Mouse (Mus musculus) neutrophil, adult 83 days (primary cell): ENCODE results near the gene Nudt3. TPM values are rescaled to one million over a fixed set of nuclear protein-coding genes. Genes with fewer than 3 reads are reported as not detected.

Experiments
- total RNA-seq, 2 experiments: library from RNA; stranded (reverse); gene quantifications; one replicate each; pipeline ENCODE4 v1.2.4; 2023

Nudt3 gene
- 10 to 100 TPM; 61.3 to 66.1 TPM for total RNA-seq

DNA sequence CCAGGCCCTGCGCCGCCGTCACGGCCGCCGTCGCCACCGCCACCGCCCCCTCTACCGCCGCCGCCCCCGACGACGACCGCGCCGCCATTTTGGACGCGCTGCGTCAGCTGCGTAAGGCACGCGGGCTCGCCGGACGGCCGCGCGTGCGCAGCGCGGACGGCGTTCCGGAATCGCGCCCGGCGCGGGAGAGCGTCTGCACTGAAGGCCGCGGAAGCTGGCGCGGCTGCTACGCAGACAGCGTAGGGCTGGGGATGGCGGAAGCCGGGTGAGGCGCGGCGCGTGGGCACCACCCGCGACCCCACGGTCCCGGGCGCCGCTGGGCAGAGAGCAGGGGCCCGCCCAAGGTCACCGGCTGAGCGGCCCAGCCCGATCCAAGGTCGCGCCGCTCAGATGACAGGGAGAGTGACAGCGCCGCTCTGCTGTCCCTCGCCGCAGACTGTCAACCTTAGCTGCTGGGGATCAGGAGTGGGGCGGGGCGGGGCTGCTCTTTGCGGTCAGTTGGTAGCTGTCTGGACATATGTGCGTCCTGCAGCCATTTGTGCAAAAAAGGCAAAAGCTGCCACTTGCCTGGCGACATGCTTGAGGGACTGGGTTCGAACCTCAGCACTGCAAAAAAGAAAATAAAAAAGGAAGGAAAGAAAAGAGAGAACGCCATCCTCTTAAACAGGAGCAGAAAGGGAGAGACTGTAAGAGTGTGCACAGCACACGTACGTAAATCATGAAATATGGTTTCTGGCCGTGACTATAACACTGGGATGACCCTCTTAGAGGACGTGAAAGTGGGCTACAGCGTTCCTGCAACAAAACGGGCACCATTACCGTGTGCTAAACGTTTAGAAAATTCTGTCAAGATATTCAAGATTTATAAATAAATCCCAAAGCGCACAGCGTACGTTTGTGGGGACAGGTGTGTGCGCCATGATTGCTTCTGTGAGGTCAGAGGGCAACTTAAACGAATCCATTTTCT, at the start of gene Nudt3:
Gene Nudt3, minus strand, starts transcription at position 136 of the 967 bp plus-strand sequence.

DNA sequence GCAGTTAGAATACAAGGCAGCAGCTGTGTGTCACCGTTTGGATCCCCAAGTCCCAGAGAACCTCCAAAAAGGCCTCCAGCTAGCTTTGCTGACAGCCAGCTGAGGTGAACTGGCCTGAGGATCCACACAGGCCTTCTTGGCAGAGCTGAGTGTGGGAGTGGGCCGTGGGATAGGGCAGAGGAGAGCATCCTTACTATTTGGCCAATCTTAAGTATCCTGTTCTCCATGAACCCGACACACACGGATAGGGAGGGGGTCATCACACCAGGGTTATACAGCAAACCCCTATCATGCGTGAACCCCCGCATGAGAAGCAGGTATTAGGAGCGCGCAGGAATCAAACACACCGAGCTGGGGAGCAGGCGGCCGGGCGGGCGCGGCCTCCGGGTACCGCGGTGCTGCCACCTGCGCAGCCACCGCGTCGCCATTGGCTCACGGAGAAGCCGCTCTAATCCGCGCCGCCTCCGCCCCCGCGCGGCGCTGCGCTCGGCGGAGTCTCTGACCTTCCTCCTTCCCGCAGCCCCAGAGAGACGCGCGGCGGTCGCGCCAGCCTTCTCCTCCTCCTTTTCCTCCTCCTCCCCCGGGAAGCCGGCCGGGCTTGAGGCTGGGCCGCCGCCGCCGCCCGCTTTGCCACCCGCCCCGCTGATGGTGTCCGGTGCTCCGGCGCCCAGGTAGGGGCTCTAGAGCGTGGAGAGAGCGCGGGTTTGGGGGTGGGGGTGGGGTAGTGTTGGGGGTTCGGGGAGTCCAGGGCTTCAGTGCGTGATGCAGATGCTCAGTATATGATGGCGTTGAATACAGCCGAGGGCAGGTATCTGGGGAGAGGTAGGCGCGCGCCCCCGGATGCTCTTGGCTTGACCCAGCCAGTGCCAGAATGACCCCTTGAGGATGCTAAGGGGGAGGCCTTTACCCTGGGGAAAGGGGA, 32.1 kb upstream of the Nudt3 start, which contains the start of gene Pacsin1:
Gene Pacsin1, plus strand, starts transcription at position 421 of the 922 bp plus-strand sequence.

DNA sequence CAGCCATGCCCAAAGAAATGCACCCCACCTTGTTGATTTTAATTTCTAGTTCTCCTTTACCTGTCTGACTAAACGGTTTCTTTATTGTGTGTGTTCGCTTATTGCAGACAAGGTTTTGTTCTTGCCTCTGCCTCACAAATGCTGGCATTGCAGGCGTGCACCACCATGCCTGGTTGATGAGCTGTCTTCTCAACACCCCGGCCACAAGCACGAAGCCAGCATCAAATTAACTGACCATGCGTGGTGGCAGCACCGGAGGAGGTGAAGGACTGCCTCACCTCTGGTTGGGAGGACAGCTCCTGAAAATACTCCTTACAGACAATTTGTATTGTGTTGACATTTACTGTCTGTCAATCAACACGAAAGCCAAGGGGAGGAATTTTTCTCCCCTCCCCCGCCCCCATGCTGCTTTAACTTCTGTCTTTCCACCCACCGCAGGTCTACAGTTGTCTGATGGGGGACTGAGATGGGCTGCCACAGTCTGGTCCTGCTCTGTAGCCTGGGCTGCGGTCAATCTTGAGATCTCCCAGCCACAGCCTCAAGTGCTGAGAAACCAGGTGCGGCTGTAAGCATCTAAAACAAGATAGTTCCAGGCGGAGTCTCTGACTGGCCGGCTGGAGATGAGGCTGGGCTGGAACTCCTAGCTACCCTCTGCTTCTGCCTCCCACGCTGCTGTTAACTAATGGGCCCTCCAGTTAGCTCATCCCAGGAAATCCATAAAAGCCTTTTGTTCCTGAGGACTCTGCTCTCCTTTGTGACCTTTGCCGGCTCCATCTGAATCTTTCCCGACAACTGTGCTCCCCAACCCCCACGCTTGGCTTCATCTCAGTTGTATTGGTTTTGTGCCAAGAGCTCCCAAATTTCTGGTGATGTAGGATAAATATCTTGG, 13.1 kb upstream of the Nudt3 start, which contains the start of gene Rps10:
Gene Rps10, minus strand, starts transcription at position 538 of the 889 bp plus-strand sequence.

DNA sequence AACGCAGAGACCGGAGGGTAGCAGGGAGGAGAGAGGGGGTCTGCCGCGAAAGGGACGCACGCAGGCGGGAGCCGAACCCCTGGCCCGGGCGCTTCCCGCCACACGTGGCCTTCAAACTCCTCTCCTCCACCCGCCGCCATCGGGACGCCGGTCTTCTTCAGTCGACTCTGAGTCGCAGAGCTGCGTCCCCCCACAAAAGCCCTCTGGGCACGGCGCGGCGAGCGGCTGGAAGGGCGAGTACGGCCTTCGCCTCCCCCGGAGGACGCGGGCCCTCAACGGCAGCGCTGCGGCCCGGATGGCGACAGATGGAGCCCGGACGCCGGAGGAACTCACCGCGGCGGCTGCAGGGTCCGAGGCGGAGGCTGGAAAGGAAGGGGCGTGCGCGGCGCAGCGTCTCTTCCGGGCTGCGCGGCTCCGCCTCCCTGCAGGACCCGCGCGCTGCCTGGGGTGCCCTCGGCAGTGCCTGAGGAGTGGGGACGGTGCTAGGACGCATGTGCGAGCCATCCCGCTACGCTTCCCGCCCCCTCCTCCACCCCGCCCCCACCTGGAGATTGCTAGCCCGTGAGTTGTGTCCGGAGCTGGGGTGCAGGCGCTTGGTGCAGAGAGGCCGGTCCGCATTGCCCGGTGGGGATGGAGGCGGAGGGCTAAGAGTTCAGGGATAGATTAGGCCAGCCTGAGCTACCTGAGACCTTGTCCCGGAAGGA, 11.7 kb upstream of the Nudt3 start, which contains the start of gene RPS10-NUDT3:
Gene RPS10-NUDT3, minus strand, starts transcription at position 352 of the 704 bp plus-strand sequence.

DNA sequence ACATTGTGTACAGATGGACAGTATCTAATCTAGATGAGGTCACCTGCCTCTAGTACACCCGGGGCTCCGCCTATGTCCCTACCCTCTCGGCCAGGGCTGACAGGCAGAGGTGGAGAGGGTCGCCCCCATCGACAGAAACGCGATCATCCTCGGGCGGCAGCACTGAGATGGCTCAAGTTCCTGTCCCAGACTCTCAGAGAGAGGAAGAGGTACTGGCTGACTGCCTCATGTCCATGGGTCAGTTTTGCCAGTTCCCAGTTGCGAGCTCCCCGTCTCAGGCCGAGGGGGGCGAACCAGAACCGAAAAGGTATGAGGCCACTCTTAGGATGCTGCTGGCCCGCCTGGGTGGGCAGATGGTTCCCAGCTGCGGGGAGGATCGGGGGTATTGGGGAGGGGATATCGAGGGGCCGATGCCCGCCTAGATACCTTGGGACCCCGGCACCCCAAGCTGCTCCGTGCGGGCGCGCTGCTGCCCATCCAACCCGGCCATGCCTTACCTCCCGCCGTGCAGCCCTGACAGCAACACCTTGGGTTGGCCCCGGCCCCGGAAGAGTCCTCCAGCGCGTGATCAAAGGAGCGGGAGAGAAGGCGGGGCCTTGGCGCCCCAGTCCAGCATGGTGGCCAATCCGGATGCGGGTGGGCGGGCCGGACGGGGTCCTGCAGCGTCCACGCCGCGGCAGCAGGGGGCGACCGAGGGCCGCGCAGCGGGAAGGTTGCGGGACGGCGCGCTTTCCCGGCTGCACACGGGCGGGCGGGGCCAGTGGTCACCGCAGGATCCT, 57.9 kb downstream of the Nudt3 start, which contains the start of gene AI413582:
Gene AI413582, minus strand, starts transcription at position 594 of the 779 bp plus-strand sequence.

DNA sequence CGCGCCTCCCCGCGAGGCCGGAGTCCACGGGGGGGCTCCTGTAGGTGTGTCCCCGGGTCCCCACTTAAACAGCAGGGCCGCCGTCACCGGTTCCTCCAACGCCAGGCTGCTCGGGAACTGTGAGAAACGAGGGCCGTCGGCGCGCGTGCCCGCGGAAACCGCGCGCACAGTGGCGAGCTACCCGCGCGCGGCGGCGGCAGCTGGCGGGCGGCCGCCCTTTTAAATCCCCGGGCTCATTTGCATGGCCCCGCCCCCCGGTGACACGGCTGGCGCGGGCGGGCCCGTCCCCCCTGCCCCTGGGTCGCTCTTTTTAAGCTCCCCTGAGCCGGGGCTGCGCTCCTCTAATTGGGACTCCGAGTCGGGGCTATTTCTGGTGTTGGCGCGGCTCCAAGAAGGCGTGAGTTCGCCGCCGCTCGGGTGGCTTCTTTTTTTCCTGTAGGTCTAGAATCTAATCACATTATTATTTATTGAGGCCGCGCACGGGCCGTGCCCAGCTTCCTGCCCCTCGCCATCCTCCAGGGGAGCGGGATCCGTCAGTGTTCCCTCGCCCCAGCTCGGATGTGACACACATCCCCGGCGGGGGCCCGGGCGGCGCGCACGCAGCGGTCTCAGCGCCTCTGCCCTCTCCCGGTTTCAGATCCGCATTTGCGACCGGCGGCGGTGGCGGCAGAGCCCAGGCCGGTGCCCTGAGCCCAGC, 66.8 kb downstream of the Nudt3 start, which contains the start of gene Hmga1:
Gene Hmga1, plus strand, starts transcription at position 183 of the 697 bp plus-strand sequence.

Other genes starting within 250 kb of the Nudt3 start
- not detected for gene Grm4, start 102.1 kb downstream of the Nudt3 start, total RNA-seq
- 10 to 100 TPM; 64.7 to 65.3 TPM for gene Hmga1, start 67.0 kb downstream of the Nudt3 start, total RNA-seq
- gene AI413582, start 57.7 kb downstream of the Nudt3 start, total RNA-seq, result 10 to 100 TPM; 31.8 to 32.2 TPM
- not detected for gene RPS10-NUDT3, start 11.7 kb upstream of the Nudt3 start, total RNA-seq
- gene Rps10, start 13.2 kb upstream of the Nudt3 start, total RNA-seq, result 100 to 1,000 TPM; 775 to 841 TPM
- gene Pacsin1, start 32.0 kb upstream of the Nudt3 start, total RNA-seq, result under 1 TPM in 1 of 2 experiments, not detected in 1; 0.13 TPM
- not detected for gene Spdef, start 105.5 kb upstream of the Nudt3 start, total RNA-seq
- 10 to 100 TPM; 57.1 to 62.7 TPM for gene D17Wsu92e, start 197.2 kb upstream of the Nudt3 start, total RNA-seq
- 10 to 100 TPM; 68.0 to 72.2 TPM for gene Snrpc, start 214.7 kb upstream of the Nudt3 start, total RNA-seq
- gene Uhrf1bp1, start 232.9 kb upstream of the Nudt3 start, total RNA-seq, result 1 to 10 TPM; 6.8 to 8.7 TPM